Mouse (Mus musculus) limb, embryonic 15.5 days (tissue): ENCODE measurements around the gene Il2rb. TPM values are rescaled to one million over a fixed set of nuclear protein-coding genes. Genes with fewer than 3 reads are reported as not detected.
A peak's percentile ranks its signal among the peaks of the same experiment; 100 is the strongest.

Source experiments
- ATAC-seq: fragments of 200-750 bp; cut with Nextera tagmentation; 2 replicates; pipeline ENCODE4 v1.8.0; 2017; ENCODE audit warnings: low read depth, moderate TSS enrichment; ENCODE audit not compliant: insufficient number of reproducible peaks, low FRiP score, low TSS enrichment
- H3K27ac ChIP-seq: fragments of 300-500 bp; sonication (generic); 2 replicates; pipeline ENCODE4 v1.5.1; 2015; ENCODE audit warnings: moderate library complexity, mild to moderate bottlenecking, inconsistent platforms
- H3K27me3 ChIP-seq: fragments of 300-500 bp; sonication (generic); 2 replicates; pipeline ENCODE4 v1.6.1; 2015; ENCODE audit warnings: inconsistent platforms
- H3K36me3 ChIP-seq: fragments of 300-500 bp; sonication (generic); 2 replicates; pipeline ENCODE4 v1.6.1; 2015; ENCODE audit warnings: inconsistent platforms
- H3K4me1 ChIP-seq: fragments of 300-500 bp; sonication (generic); 2 replicates; pipeline ENCODE4 v1.6.1; 2015; ENCODE audit warnings: inconsistent platforms
- H3K4me2 ChIP-seq: fragments of 300-500 bp; sonication (generic); 2 replicates; pipeline ENCODE4 v1.6.1; 2015; ENCODE audit warnings: mild to moderate bottlenecking, inconsistent platforms
- H3K4me3 ChIP-seq: fragments of 300-500 bp; sonication (generic); 2 replicates; pipeline ENCODE4 v1.5.1; 2015; ENCODE audit warnings: mild to moderate bottlenecking, inconsistent platforms
- H3K9ac ChIP-seq: fragments of 300-500 bp; sonication (generic); 2 replicates; pipeline ENCODE4 v1.6.1; 2015; ENCODE audit warnings: inconsistent platforms
- H3K9me3 ChIP-seq: fragments of 300-500 bp; sonication (generic); 2 replicates; pipeline ENCODE4 v1.6.1; 2016; ENCODE audit warnings: inconsistent platforms
- WGBS: fragments of 180-500 bp; shearing (Covaris S2); methylation state at CpG from one replicate; pipeline ENCODE4 v1.1.7; 2015; 5-methylcytosine and 5-hydroxymethylcytosine counted together
- polyA plus RNA-seq: library from polyadenylated mRNA; unstranded; fragments of >200 nt; fragmentation: Nextera tagmentation; extraction: Ambion mirVana; gene quantifications from 2 replicates; pipeline ENCODE4 v1.2.1, GENCODE M21; 2015

Gene Il2rb
- polyA plus RNA-seq, 1 experiment from 2014 or later, result 0.36 TPM

DNA sequence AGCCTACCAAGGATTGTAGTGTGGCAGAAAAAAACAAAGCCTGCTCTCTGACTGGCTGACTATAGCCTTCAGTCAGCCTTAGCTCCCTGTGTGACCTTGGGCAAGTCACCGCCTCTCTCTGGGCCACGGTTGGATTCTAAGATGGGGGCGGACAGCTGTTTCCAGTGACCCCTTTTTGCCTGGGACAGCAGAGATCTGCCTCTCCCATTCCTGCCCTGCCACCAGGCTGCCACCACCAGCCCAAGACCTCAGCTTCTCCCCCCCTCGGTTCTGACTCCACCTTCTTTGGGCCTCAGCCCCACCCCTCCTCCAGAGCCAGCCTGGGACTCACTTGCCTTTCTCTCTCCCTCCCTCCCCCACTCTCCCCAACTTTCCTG, 57.1 kb downstream of the Il2rb start:
- Histone ChIP-seq H3K9me3 (no peaks in the 10 kb centered on the region), H3K4me3 (no peak overlapping the region), H3K4me2 (no peak overlapping the region), H3K9ac (no peak overlapping the region), H3K27ac (0 out of 2 replicates have a peak overlapping the region, but pooled peaks have one; percentile 69), H3K4me1 (peaks cover 29% of the 10 kb centered on the region), H3K27me3 (0 out of 2 replicates have a peak, but pooled peaks cover 9% of the 10 kb centered on the region), H3K36me3 (peaks cover 18% of the 10 kb centered on the region)
- WGBS, result 48% methylated on average over 4 of the region's 4 CpGs
- ATAC-seq, result no peak

DNA sequence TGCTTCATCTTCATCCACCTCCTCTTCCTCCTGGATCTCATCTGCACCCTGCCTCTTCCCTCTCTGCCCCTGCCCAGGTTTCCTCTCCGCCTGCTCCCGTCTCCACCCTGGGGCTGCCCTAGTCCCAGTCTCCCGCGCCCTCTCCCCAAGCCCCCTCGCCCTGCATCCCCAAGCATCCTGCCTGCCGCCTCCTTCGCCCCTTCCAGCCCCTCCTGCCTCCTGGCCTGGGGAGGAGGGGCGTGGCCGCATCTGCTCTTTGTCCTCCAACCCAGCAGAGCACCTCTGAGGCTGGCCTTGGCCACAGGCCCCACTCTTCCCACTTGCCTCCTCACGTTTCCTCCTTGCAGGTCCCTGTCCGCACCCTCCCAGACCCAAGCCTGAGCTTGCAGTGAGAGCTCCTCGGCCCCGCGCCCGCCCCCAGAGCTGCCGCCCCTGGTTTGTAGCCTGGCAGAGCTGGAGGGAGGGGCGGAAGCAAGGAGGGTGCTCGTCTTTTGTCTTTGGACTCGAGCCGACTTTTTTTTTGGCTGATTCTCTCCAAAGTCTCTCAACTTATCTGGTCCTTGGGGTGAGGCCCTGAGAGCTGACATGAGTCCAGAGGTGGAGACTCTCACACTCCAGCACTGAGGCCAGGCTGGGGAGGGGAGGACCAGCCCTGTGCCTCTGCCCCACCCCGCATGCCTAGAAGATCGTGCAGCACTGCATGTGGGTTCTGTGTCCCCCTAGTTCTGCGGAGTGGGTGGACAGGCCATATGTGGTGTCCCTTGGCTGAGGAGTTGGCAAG, 57.6 kb downstream of the Il2rb start:
- Histone ChIP-seq H3K27ac (peak overlapping the region; percentile 69), H3K4me2 (peak overlapping the region; percentile 54), H3K27me3 (0 out of 2 replicates have a peak, but pooled peaks cover 9% of the 10 kb centered on the region), H3K4me3 (peak overlapping the region; percentile 30), H3K36me3 (peaks cover 21% of the 10 kb centered on the region), H3K4me1 (peaks cover 29% of the 10 kb centered on the region), H3K9me3 (no peaks in the 10 kb centered on the region), H3K9ac (0 out of 2 replicates have a peak overlapping the region, but pooled peaks have one; percentile 4)
- peak; percentile 25 for ATAC-seq
- WGBS, result 26% methylated on average over 23 of the region's 23 CpGs

DNA sequence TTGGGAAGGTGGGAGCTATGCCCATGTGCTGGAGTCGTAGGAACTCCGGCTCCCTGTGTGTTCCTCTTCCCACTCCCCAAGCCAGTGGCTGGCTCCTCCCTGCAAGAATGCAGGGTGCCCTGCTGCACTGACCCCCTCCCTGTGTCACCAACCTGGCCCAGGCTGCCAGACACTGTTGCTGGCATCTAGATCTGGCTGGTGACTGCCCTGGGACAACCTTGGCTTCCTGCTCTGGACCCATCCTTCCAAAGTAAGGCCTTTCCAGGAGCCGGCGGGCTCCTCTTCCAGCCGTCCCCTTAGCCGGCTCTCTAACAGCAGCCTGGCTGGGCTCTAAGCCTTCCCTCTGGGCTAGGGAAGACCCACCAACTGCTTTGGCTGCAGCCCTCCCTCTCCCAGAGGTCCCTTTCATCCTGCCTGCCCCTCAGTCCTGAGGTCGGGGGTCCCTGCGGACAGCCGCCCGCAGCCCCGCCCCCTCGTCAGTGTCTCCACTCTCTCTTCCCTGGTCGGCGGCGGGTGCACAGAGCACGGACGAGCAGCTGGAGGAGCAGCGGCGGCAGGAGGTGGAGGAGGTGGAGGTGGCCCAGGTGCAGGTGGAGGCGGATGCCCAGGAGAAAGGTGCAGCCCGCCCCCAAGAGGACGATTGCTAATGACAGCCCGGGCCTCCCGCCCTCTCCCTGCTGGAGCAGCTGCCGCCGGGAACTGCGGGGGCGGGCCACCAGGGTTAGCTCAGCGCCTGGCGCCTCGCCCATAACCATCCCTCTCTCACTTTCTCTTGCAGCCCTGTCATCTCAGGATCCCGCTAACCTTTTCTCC, 58.5 kb downstream of the Il2rb start:
- WGBS, result 13% methylated on average over 28 of the region's 32 CpGs

DNA sequence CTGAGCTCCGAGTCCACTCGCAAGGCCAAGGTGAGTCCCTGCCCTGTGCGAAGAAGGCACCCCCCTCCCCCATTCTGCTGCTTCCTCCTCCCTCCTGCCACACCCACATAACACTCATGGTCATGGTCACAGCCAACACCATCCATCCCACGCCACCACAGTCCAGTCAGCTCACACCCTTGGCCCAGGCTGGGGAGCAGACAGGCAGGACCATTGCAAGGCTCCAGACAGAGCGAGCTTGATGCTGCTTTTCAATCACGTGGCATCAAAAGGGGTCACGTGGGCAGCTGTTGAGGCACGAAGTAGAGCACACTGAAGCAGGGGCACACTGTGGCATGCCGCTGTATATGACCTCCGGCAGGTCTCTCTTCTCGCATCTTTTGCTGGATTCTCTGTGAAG, 59.4 kb downstream of the Il2rb start:
- ATAC-seq, result no peak
- Histone ChIP-seq H3K9ac (no peak overlapping the region), H3K27ac (no peak overlapping the region), H3K4me3 (no peak overlapping the region), H3K4me1 (peaks cover 29% of the 10 kb centered on the region), H3K4me2 (no peak overlapping the region), H3K27me3 (0 out of 2 replicates have a peak, but pooled peaks cover 9% of the 10 kb centered on the region), H3K9me3 (no peaks in the 10 kb centered on the region), H3K36me3 (peaks cover 34% of the 10 kb centered on the region)
- WGBS, result 84% methylated on average over 11 of the region's 11 CpGs

More for the DNA sequence above, 58.5 kb downstream of the Il2rb start:
- Histone ChIP-seq H3K27me3 (0 out of 2 replicates have a peak, but pooled peaks cover 9% of the 10 kb centered on the region), H3K27ac (peak overlapping the region; percentile 69), H3K4me2 (peak overlapping the region; percentile 54), H3K4me3 (peak overlapping the region; percentile 30), H3K36me3 (peaks cover 29% of the 10 kb centered on the region), H3K9me3 (no peaks in the 10 kb centered on the region), H3K4me1 (peaks cover 29% of the 10 kb centered on the region), H3K9ac (peak overlapping the region; percentile 23; the same call in 1 of the 2 replicates)
- ATAC-seq, result no peak

DNA sequence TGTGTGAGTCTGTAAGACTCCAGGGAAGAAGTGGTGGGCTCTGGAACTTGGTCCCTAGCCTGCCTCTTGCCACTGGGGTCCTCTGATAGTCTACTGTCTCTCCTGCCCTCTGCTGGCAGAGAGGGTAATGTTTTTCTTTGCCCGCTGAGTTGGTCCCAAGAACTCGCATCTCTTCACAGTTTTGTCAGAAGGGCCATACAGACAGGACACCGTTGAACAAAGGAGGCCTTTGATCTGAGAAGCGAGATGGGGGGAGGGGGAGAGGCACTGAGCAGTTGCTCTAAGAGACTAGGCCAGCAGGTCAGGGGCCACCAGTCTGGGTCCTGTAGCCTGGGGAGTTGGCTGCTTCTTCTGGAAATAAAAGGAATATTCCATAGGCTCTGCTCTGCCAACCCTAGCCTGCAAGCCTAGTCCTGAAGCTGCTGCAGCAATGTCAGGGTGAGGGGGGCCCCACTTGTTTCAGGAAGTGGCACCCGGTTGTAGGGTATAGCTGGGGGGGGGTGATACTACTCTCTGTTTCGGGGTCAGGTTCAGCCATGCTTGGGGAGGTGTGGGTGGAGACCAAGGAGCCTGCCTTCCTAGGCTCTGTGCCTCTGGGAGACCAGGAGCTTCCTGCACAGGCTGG, 60.1 kb downstream of the Il2rb start:
- H3K4me2 ChIP-seq, result no peak overlapping the region
- no peaks in the 10 kb centered on the region for H3K9me3 ChIP-seq
- no peak overlapping the region for H3K9ac ChIP-seq
- no peak overlapping the region for H3K4me3 ChIP-seq
- ATAC-seq, result no peak
- no peak overlapping the region for H3K27ac ChIP-seq
- peaks cover 34% of the 10 kb centered on the region for H3K36me3 ChIP-seq
- WGBS, result 40% methylated on average over 6 of the region's 6 CpGs
- peaks cover 35% of the 10 kb centered on the region for H3K4me1 ChIP-seq
- H3K27me3 ChIP-seq, result 0 out of 2 replicates have a peak, but pooled peaks cover 9% of the 10 kb centered on the region

DNA sequence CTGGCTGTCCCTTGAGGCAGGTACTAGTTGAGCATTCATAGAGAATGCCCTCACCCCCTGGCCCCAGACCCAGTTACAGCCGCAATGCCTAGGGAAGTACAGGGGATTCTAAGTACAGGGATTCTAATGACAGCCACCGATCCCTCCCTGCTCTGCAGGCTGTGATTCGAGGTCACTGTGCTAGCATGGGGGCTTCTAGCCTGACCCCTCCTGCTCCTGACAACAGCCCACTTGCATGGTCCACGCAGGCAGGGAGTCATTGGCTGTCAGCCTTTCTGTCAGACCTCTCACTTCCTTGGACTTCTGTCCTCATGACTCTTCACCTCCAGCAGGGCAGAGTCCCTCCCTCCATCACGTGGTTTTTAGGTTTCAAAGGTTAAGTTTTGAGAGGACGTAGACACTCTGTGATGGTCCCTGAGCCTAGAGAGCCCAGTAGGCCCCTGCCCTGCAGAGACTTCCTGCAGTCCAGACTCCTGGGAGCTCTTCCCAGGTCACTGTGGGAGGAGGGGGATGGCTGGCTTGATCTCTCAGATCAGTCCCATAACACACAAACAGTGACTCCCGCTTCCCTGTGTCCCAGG, 63.4 kb downstream of the Il2rb start:
- ATAC-seq, result no peak
- peaks cover 34% of the 10 kb centered on the region for H3K36me3 ChIP-seq
- no peak overlapping the region for H3K4me2 ChIP-seq
- H3K27me3 ChIP-seq, result 0 out of 2 replicates have a peak, but pooled peaks cover 5% of the 10 kb centered on the region
- H3K9ac ChIP-seq, result no peak overlapping the region
- H3K4me3 ChIP-seq, result no peak overlapping the region
- no peak overlapping the region for H3K27ac ChIP-seq
- no peaks in the 10 kb centered on the region for H3K9me3 ChIP-seq
- peaks cover 28% of the 10 kb centered on the region for H3K4me1 ChIP-seq
- WGBS, result 77% methylated on average over 7 of the region's 7 CpGs

DNA sequence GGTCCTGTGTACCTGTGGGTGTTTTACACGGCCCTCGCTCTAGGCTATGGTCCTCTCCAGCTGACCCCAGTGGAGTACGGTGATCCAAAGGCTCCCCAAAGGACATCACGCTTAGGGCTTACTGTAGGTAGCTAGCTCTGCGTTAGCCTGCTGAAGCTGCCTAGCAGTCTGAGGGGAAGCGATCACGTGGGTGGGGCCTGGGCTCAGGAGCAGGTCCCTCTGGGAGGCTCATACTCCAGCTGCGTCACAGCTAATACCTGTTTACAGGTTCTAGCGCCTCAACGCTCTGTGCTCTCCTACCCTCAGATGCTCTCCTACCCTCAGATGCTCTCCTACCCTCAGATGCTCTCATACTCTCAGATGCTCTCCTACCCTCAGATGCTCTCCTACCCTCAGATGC, 64.2 kb downstream of the Il2rb start:
- no peaks in the 10 kb centered on the region for H3K9me3 ChIP-seq
- no peak overlapping the region for H3K9ac ChIP-seq
- no peak overlapping the region for H3K27ac ChIP-seq
- H3K4me1 ChIP-seq, result peaks cover 21% of the 10 kb centered on the region
- 73% methylated on average over 10 of the region's 10 CpGs for WGBS
- no peak overlapping the region for H3K4me2 ChIP-seq
- H3K4me3 ChIP-seq, result no peak overlapping the region
- ATAC-seq, result no peak
- H3K27me3 ChIP-seq, result 0 out of 2 replicates have a peak, but pooled peaks cover 5% of the 10 kb centered on the region
- peaks cover 32% of the 10 kb centered on the region for H3K36me3 ChIP-seq

DNA sequence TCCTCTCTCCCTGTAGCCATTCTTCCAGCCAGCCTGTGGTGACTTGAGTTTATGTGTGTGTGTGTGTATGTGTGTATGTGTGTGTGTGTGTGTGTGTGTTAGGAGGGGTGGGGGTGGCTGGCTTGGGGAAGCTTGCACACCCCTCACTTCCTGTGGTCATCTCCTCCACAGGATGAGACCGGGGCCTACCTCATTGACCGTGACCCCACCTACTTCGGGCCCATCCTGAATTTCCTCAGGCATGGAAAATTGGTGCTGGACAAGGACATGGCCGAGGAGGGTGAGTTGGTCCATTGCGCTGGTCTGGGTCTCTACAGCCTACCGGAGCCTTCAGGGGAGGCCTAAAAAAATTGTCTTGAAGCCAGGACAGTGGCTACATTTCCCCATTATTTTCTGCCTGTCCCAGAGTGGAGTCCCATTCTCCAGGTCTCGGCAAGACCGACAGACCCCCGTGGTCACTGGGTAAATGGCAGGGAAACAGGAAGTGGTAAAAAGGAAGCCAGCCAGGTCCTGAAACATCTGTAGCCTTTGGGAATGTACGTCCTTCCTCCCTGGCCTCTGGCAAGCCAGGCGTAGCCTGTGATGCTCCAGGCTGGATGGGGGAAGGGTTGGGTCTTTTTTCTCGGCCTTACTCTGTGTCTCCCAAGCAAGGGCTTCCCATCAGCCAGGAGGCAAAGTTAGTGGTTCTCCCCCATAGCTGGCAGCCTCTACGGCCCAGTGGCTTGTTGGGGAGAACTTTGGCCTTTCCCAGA, 65.0 kb downstream of the Il2rb start:
- H3K4me2 ChIP-seq, result peak overlapping the region; percentile 80
- H3K4me3 ChIP-seq, result peak overlapping the region; percentile 68
- peaks cover under 1% of the 10 kb centered on the region; the same call in 1 of the 2 replicates for H3K27me3 ChIP-seq
- ATAC-seq, result 0 out of 2 replicates have a peak, but pooled peaks have one; percentile 2
- no peak overlapping the region for H3K9ac ChIP-seq
- H3K36me3 ChIP-seq, result peaks cover 29% of the 10 kb centered on the region
- H3K4me1 ChIP-seq, result peaks cover 19% of the 10 kb centered on the region
- peak overlapping the region; percentile 63 for H3K27ac ChIP-seq
- no peaks in the 10 kb centered on the region for H3K9me3 ChIP-seq
- WGBS, result 66% methylated on average over 13 of the region's 13 CpGs

Other genes starting within 250 kb of the Il2rb start
- 0.70 and 1.1 TPM in 2 replicates for gene Csf2rb2, start 189.6 kb downstream of the Il2rb start, polyA plus RNA-seq
- 5.6 and 6.0 TPM in 2 replicates for gene Csf2rb, start 169.5 kb downstream of the Il2rb start, polyA plus RNA-seq
- not detected in 2 replicates for gene Tex33, start 99.4 kb downstream of the Il2rb start, polyA plus RNA-seq
- gene Tst, start 89.4 kb downstream of the Il2rb start, polyA plus RNA-seq, result 15.4 and 17.1 TPM in 2 replicates
- gene Mpst, start 88.9 kb downstream of the Il2rb start, polyA plus RNA-seq, result 2.1 and 2.4 TPM in 2 replicates
- 45.3 and 45.7 TPM in 2 replicates for gene Kctd17, start 66.7 kb downstream of the Il2rb start, polyA plus RNA-seq
- 0.24 and 0.83 TPM in 2 replicates for gene Tmprss6, start 26.6 kb downstream of the Il2rb start, polyA plus RNA-seq
- 52.3 and 60.8 TPM in 2 replicates for gene C1qtnf6, start 36.1 kb upstream of the Il2rb start, polyA plus RNA-seq
- 0.04 TPM in 1 of 2 replicates, not detected in the other for gene Sstr3, start 49.4 kb upstream of the Il2rb start, polyA plus RNA-seq
- gene Rac2, start 77.5 kb upstream of the Il2rb start, polyA plus RNA-seq, result 37.0 and 41.1 TPM in 2 replicates
- 12.3 and 14.1 TPM in 2 replicates for gene Cyth4, start 101.8 kb upstream of the Il2rb start, polyA plus RNA-seq
- gene Elfn2, start 223.5 kb upstream of the Il2rb start, polyA plus RNA-seq, result 0.05 and 0.22 TPM in 2 replicates